Mouse (Mus musculus) embryo, embryonic 9.5 days (tissue): Measurements from ENCODE around the gene Gm27029.
"Not testable (repeated sequence)": the region's sequence is repeated elsewhere in the genome, so short reads cannot be mapped to it uniquely, and the experiment has no call there.

Experiments
- DNase-seq: peaks from one replicate; pipeline ENCODE4 v3.0.0-alpha.2; 2017; ENCODE audit errors: extremely low spot score

The Gm27029 gene

DNA sequence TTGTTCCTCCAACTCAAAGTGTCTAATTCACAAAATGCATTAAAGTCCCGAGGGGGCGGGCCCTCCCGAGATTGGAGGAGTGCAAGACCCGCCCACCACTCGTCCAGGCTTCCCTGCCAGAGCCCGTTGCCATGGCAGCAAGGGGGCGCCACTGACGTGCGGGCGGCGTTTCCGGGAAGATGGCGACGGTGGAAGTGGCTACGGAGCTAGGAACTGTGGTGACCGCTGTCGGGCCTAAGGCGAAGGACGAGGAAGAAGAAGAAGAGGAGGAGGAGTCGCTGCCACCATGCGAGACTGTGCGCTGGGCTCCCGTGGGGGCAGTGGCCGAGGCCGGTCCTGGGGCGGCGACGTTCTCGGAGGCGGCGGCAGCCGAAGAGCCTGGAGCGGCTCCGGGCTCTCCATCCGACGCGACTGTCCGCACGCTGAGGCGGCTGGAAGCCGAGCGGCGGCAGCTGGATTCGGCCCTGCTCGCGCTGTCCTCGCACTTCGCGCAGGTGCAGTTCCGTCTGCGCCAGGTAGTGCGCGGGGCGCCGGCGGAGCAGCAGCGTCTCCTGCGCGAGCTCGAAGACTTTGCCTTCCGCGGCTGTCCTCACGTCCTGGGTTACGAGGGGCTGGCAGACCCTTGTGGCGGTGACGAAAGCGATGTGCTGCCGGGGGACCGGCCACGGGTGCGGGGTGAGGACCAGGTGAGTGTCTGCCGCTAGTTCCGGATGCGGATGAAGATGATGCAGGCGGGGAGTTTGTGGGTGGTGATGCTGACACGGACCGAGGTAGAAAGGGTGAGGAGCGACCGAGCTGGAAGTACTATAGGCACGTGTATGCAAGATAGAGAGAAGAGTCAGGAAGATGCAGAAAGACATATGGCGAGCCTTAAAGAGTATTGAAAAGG lies 573 bp upstream of the Gm27029 start, which contains the start of the genes Rundc1 and Ptges3l:
Gene Rundc1, plus strand, starts transcription at position 161 of the 889 bp plus-strand sequence.
Gene Ptges3l, minus strand, starts transcription at position 409 of the 889 bp plus-strand sequence.
- DNase-seq: peak; percentile 98

DNA sequence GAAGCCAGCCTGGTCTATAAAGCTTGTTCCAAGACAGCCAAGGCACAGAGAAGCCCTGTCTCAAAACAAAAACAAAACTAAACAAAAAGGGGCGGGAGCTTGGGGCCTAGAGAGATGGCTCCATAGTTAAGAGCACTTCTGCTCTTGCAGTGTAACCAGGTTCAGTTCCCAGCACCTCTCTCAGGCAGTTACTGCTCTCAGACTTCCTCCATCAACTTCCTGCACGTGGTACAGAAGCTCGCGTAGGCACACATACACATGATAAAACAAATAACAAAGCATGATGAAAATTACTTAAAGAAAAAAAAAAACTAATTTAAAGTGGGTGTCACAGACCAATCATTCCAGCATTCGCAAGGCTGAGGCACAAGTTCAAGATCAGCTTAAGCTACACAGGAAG lies 4.4 kb downstream of the Gm27029 start:
- DNase-seq: no peak

DNA sequence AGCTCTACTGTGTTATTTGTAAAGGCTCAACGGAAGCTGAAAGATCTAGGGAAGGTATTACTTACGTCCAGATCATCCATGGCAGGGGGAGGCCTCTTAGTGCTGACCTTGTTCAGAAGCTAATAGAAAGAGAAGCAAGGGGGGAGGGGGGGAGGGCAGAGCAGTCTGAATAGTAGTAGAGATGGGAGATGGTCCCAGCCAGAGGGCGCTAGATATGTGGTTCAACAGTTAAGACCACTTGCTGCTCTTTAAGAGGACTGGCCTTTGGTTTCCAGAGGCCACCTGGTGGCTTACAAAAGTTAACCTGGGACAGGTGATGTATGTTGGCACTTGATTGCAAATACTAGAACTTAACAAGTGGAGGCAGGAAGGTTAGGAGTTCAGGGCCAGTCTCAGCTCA lies 5.0 kb downstream of the Gm27029 start:
- DNase-seq: no peak

DNA sequence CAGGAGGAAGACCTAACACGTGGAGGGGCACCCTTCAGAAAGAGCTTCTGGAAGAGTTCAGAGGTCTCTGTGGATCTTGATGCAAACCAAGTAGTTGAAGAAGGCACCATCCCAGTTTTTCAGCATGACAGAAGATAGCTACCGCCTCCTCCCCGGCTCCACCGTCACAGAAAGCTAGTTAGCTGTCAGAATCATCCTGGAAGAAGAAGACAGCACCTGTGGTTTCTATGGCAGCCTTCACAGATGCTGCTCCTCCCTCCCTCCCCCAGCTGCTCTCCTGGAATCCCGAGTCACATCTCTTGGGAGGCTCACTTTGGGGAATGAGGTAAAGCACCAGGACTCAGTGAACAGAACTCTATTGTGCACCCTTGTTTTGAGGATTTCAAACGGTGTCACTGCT lies 5.6 kb downstream of the Gm27029 start:
- DNase-seq: no peak

DNA sequence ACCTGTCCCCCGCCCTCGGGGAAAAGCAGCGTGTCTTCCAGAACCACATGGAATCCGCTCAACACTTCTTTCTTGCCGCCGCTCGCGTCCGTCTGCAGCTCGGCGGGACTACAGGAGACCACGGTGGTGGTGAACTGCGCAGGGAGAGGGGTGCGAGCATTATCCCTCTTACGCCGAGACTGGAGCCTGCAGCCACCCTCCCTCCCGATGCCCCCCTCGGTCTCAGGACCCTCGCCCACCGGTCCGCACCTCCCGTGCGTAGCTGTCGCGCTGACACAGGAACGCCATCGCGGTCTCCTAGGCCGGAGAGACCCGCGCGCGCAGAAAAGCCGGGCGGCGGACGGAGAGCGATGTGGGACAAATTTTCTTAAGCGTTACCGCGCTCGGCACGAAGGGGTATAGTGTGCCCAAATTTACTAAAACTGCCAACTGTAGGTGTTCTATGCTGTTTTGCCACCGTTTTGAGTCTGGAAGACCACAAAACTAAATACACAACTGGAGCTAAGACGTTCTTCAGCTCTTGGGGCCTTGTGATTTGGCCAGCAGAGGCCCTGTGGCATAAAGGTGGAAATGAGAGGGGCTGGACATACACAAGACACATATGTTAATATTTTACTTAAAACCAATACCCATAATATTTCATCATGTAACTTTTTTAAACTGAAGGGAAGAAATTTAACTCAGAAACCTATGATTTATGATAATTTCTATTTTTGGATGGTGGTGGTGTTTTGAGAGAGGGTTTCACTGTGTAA lies 7.3 kb downstream of the Gm27029 start, which contains the start of gene Aarsd1:
Gene Aarsd1, minus strand, starts transcription at position 515 of the 755 bp plus-strand sequence.
- peak; percentile 89 for DNase-seq

DNA sequence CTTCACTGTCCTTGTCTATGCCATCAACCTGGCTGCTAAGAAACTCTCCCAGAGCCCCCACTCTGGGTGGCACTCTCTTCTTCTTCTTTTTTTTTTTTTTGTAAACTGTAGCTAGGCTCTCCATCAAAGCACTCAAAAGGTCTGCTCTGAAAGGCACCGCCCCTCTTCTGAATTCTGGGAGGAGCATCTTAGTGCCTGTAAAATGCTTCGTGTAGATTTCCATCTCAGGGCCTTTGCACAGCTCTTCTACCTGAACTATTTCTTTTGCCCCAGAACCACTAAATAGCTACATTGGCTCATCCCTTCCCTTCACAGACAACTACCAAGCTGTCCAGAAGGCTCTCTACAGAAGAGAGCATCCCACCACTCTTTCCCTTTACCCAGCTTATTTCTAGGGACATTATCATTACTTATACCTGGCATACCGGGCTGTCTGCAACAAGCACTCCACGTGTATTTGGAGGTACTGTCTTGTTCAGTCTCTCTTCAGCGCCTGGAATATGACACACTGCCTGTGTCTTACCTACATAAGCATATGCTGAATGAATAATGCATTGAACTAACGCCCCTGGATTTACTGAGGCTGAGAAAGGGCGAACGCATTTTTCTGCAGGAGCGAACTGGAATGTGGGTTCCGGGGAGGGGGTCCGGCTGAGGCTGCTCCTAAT lies 8.0 kb downstream of the Gm27029 start:
- DNase-seq: no peak

DNA sequence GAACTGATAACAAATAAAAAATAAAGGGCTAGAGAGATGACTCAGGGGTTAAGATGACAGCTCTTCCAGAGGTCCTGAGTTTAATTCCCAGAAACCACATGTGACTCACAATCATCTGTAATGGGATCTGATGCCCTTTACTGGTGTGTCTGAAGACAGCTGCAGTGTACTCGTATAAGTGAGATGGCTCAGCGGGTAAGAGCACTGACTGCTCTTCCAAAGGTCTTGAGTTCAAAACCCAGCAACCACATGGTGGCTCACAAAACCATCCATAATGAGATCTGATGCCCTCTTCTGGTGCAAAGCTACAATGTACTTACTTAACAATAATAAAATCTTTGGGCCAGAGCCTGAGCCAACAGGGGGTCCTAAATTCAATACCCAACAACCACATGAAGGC lies 9.3 kb downstream of the Gm27029 start:
- no peak for DNase-seq

DNA sequence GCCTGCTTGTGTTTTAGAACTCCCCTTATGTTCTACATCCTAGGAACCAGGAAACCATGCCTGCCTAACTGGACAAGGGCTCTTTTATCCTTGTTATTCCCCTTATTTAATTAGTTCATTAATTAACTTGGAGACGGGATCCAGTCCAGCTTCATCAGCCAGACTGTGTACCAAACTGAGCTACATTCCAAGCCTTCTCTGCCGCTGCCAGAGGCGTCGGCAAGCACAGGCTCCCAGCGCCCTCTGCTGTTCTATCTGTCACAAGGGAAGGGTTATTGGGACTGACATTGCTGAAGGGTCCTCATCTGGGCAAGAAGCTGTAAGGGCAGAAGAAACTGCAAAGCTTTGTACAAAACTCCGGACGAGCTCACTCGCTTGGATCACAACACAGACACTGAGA lies 29.5 kb downstream of the Gm27029 start:
- peak; percentile 74 for DNase-seq

DNA sequence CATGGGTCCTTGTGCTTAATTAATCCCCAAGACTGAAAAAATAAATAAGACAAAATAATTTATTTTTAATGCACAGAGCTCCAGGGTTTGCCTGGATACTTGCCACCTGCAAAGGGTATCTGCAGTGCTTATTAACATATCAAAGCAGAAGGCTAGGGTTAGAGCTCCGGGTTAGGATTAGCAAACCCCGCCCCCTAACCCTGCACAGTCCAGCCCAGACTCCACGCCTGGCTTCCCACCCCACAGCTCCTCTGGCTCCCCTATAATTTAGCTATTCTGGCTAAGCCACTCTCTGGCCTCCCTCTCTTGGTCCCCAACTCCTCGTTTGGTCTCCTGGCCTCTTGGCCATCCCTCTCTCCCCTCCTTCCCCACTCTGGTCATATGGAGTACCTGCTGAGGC lies 42.8 kb downstream of the Gm27029 start:
- peak; percentile 24 for DNase-seq

DNA sequence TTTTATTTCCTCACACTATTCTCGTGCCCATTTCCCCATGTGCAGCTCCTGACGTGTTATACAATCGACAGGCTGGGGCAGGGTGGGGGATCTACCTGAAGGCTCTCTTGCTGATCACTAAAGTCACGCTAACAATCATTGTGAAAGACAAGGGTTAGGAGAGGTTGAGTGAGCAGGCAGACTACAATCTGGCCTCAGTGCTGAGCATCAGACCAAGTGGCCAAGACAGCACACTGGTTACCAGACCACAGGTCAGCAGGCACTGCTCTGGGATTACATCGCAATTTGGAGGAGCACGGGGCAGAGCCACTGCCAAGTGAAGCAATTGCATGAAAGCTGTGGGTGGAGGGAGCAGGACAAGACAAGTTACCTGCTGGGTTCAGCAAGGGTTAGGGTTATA lies 45.7 kb downstream of the Gm27029 start:
- DNase-seq: no peak

DNA sequence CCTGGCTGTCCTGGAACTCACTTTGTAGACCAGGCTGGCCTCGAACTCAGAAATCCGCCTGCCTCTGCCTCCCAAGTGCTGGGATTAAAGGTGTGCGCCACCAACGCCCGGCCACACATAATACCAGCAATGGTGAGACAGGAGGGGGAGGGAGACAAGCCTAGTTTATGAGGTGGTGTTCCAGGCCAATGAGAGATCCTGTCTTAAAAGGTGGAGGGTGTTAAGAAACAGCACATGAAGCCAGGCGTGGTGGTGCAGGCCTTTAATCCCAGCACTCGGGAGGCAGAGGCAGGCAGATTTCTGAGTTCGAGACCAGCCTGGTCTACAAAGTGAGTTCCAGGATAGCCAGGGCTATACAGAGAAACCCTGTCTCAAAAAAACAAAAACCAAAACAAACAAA lies 46.4 kb downstream of the Gm27029 start:
- DNase-seq: not testable (repeated sequence)

DNA sequence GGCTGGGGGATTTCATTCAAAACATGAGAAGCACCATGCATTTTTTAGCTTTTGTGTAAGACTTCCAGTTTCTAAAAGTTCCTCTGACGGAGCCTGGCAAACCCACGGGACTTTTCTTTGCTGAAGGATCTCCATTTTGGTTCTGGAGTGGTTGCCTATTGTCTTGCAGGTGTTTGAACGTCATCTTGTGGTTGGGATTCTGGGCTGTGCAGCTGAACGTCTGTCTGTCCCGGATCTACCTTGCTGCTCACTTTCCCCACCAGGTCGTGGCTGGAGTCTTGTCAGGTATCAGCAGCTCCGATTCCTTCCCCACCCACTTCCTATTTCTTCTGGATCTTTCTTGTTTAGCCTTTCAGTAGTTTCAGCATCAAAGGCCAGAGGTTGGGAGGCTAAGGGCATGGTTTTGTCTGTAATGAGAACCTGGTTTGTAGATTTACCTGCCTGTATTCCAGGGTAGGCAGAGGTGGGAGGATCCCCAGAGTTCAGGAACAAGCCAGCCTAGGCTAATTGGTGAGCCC lies 50.1 kb downstream of the Gm27029 start:
- no peak for DNase-seq

DNA sequence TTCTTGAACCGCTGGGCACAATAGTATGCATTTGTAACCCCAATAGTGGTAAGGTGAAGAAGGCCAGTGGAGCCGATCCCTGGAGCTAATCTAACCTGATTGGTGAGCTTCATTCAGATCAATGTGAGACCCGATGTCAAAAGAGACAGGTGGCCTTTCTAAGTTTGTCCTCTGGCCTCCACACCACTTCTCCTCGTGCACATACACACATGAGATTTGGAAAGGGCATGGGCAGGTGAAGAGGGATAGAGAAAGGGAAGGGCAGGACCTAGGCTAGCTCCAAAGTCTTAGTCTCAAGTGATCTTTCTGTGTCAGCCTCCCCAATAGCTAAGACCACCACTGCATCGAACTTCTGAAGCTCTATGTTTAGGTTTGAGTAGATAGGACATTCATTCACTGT lies 54.5 kb downstream of the Gm27029 start:
- DNase-seq: no peak

DNA sequence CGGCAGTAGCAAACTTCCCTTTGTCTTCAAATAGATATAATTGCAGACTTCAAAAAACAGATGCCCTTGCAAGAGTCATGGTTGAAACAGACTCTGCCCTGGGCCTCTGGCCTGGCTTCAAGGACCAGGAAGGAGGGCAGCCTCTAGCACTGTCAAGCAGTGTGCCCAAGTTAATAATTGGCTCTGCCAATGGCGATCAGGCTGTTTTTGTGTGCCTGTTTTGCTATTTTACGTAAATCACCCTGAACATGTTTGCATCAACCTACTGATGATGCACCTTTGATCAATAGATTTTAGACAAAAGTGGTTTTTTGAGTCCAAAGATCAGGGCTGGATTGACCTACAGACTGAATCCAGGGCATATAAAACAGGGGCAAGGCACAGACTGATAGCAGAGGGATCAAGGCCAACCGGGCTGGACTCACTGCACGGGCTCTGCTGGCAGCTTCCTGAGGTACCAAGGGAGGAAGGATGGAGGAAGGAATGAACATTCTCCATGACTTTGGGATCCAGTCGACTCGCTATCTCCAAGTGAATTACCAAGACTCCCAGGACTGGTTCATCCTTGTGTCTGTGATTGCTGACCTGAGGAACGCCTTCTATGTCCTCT lies 57.2 kb downstream of the Gm27029 start, which contains the start of gene G6pc:
Gene G6pc, plus strand, starts transcription at position 236 of the 610 bp plus-strand sequence.
- DNase-seq: no peak

DNA sequence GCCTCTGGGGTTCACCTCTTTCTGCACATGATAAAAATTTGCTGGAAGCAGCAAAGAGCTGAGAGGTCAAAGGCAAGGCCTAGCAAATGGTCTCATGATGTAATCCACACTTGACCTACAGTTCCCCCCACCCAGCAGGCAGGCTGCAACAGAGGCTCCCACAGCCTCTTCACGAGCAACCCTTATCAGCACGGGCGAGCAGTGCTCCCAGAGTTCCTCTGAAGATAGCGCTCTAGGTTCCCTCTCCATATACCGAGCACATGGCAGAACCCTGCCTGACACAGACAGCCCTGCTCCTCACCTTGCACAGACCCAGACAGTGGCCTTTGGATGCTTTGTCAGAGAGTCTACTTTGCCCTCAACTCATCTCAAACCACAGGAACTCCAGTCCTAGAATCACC lies 60.1 kb downstream of the Gm27029 start:
- DNase-seq: no peak

DNA sequence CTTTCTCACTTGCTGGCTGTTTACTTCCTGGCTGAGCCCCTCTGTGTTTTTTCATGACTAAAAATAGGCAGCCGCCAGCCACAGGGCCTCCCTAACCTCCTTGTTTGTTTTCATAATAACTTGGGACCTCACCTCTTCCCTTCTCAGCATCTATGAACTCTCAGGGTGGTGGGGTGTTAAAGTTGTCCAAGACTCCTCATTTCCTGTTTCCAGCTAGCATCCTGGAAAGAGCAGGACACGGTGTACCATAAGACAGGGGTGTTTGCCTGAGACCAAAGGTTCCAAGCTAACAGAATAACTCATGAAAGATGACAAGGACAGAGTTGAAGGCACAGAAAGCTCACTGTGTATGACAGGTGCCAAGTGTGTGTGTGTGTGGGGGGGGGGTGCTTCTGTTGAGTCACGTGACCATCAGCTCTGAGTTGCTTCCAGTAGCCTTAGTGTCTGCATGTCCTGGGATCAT lies 63.9 kb downstream of the Gm27029 start:
- no peak for DNase-seq

DNA sequence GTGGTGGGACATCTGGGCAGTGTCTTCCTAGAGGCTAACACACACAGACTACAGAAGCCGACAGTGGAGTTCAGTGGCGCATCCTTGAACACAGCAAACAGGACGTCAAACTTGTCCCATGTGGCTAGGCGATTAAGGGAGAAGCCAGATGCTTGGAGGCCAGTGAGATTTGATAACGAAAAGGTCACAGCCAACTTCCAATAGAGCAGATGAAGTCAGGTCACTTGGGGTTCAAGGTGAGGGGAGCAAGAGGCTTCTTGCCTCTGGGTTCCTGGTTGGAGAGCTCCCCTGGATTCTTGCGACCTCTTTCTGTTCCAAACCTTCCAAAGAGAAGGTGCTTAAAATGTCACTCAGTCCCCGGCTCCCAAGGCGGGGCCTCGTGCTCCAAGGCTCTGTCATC lies 64.8 kb downstream of the Gm27029 start:
- DNase-seq: no peak

DNA sequence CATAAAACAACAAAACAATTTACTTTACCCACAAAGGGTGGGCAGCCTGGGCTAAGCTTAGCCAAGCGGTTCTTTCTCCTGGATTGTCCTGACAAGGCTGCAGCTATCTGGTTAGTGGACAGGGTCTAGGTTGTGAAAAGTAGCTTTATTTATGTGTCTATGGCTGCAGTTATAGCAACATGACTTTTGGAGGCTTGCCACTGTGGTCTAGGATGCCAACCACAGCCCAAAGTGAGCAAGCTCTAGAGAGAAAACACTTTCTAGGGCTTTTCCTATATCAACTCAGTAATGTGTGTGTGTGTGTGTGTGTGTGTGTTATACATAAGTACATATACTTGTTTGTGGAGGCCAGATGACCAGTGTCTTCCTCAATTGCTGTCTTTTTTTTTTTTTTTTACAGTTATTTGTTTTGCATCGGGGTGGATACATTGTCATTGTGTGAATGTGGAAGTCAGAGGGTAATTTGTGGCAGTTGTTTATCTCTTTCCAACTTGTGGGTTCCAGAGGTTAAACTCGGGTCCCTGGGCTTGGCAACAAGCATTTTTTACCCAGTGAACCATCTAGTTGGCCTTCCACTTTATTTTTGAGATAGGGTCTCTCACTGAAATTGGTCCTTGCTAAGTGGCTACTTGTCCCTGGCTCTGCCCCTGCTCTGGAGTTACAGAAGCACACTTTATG lies 67.0 kb downstream of the Gm27029 start:
- no peak for DNase-seq
